Mouse (Mus musculus): ENCODE results near the gene Epha6.
"Not testable (repeated sequence)": the region's sequence is repeated elsewhere in the genome, so short reads cannot be mapped to it uniquely, and the experiment has no call there.

Epha6 gene

DNA sequence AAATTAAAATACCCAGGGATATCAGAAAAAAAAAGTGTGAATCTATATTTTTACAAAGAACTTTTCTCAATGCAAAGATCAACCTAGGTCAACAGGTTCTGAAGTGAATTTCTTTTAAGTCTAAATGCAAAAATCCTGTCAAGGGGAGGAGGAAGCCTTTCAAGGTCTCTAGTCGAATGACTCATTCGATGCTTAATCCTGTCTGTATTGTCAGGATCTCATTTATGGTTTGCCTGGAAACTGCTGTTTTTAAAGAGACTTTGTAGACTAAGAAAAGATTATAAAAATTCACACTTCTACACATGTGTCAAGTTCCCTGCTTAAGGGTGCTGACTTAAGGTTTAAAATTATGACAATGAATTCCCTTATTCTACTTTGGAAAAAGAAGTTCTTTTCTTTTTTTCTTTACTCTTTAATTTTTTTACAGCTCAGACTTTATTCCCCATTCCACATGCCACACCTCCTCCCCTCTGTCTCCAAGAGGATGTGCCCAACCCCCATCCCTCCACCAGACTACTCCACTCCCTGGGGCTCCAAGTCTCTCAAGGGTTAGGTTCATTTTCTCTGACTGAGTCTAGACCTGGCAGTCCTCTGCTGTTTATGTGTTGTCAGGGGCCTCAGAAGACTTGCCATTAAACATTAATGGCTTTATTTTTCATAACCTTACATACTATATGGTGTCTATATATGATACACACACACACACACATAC, 598.3 kb downstream of the Epha6 start:
- DNase-seq (ENCODE audit: extremely low read depth, low read depth) = no peak

DNA sequence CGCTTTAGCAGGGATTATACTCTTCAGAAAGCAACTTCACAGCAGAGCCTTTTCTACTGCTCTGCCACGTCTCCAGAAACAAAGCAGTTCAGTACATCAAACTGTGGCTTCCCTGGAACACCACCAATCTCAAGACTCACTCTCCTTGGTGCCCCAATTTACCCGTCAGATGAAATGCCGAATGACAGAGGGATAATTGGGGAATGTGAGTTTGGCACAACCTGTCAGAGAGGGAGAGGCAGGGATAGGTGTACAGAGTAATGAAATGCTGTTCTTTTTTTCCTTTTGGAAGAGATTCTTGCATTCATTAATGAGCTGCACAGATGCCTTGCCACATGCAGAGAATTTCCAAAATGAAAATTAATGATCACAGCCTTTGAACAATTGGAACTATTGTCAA, 635.5 kb downstream of the Epha6 start:
- DNase-seq (ENCODE audit: extremely low read depth, low read depth) = no peak

DNA sequence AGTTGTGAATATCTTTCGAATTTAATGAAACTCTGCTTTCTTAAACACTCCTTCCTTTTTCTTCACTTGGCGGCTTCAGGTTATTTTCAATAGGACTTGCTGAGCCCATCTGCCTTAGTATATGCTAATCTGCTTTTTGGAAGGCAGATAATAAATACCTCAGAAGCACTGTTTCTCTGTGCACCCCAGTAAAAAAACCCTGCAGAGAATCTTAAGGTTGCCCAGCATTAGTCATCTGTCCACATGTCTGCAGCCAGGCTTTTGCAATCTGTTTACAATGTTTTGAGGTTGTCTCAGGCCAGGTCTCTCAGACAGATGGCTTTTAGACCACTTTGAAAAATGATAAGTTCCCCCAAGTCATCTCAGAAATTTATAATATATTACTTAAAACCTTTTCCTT, 649.6 kb downstream of the Epha6 start:
- no peak for DNase-seq (ENCODE audit: extremely low read depth, low read depth)

DNA sequence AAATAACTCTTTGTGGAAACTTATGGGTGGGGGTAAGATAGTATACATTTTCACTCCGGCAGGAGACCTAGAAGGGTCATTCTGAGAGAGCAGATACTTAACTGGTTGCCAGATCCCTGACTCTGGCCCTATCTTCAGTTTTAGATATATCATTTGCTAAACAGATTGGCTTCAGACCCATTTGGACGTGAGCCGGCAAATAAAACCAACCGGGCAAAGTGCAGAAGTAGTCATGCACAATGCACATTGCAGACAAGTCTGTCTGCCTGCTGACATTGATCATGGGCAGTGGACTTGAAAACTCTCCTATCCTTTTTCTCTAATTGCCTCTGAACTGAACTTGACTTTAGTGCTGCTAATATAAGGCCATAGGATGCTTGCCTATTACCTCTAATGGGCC, 681.6 kb downstream of the Epha6 start:
- DNase-seq (ENCODE audit: extremely low read depth, low read depth) = no peak

DNA sequence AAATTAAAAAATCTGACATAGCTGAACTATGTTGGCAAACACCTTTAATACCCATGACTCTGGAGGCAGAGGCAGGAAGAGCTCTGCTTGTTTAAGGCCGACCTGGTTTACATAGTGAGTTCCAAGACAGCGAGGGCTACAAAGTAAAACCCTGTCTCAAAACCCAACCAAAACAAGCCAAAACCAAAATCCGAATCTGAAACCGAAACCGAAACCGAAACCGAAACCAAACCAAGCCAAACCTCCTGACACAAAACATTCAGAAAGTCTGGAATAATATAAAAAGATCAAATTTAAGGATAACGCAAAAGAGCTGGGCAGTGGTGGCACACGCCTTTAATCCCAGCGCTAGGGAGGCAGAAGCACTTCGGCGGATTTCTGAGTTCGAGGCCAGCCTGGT, 725.3 kb downstream of the Epha6 start:
- no peak for DNase-seq (ENCODE audit: extremely low read depth, low read depth)

DNA sequence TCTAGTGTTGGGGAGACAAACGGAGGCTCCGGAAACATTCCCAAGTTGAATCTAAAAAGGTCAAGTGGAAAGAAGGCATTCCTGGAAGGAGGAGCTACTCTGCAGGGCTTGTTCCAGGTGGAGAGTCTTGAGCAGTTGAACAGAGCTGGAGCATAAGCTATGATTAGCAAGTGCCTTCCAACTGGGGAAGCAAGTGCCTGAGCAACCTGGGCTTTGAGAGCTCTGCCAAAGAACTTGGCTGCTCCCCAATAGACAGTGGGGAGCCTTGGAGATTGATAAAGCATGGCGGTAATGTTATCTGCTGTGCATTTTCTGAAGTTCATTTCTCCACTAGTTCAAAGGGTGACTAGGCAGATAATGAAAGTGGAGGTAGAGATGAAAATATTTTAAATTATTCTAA, 733.5 kb downstream of the Epha6 start:
- DNase-seq (ENCODE audit: extremely low read depth, low read depth) = peak; percentile 20

DNA sequence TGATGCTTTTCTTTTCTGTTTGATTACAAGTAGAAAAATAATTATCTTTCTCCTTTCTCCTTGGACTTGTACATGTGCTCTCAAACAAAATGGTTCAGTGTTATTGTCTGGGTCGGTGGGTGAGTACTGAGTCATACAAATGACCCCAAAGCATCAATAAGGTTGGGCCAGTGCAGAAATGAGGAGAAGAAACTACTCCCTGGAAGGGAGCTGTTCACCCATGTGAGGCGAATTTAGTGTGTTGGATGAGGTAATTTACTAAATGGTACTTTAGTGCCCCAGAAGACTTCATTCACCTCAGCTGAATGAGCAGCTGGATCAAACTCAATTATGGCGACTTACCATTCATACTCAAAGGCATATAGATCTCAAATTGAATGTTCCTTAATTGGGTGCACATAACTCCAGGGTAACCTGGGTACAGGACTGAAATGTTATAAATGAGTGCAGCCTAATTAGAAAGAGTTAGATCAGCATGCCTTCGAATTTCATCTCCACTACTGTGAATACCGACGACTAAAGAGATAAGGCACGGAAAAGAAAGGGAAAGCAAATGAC, 751.1 kb downstream of the Epha6 start:
- no peak for DNase-seq (ENCODE audit: extremely low read depth, low read depth)

DNA sequence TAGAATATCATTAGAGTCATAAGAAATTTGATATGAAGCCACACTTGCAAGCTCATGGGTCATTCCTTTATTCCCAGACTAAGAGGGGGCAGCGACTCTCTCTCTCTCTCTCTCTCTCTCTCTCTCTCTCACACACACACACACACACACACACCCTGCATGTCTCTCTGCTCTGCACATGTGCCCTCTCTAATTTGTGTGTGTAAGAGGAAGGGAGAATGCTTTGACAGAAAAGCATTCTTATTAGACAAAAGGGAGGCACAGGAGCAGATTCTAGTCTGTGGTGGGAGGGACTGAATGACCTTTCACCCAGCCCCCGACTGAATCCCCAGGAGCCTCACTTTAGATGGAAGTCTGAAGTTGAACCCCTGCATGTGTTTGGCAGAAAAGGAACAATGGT, 752.6 kb downstream of the Epha6 start:
- DNase-seq (ENCODE audit: extremely low read depth, low read depth) = no peak

DNA sequence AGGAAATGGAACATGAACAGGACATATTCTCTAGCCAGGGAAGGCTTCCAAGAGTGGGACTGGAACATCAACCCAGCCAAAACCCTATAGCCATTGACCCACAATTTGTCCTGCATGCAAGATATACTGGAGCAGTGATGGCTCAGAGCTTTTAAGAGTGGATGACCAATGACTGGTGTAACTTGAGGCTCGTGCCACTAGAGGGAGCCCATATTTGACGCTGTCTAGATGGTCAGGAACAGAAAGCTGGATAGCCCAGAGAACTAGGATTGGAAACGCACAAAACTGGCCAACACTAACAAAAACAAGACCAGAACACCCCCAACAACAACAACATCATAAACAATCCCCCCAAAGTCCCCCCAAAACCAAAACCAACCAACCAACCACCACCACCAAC, 758.8 kb downstream of the Epha6 start:
- DNase-seq (ENCODE audit: extremely low read depth, low read depth) = peak; percentile 22

DNA sequence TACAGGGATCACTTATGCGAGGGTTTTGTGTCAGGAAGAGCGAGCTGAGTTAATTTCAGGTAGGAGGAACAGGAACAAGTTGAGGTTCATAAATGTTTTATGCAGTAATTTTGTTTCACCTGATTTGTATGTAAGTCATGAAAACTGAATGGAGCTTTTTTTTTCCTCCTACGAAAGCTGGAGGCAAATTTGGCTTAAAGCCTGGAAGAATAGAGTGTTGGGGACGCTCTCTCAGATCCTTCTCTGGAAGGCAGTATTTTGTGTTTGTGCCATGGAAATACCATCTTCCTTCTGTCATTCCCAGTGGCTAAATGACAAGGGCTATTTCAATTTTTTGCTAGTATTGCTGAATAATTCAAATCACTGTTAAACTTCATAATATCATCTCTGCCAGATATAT, 768.6 kb downstream of the Epha6 start:
- no peak for DNase-seq (ENCODE audit: extremely low read depth, low read depth)

DNA sequence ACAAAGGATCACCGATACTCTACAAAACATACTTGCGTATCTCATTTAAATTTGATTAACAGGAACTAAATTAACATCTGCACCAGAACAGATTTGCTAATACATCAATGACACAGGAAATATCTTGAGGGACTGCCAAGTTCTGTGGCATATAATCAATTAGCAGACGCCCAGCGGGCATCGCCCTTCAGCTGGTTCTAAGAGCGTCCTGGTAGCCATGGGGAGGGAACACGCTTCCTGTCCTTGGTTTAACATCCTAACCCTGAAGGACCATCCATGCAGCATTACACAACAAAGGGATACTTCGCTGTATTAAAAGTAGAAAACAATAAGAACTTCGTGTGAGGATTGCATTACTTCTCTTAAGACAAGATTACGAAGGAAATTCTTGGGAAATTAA, 769.0 kb downstream of the Epha6 start:
- no peak for DNase-seq (ENCODE audit: extremely low read depth, low read depth)

DNA sequence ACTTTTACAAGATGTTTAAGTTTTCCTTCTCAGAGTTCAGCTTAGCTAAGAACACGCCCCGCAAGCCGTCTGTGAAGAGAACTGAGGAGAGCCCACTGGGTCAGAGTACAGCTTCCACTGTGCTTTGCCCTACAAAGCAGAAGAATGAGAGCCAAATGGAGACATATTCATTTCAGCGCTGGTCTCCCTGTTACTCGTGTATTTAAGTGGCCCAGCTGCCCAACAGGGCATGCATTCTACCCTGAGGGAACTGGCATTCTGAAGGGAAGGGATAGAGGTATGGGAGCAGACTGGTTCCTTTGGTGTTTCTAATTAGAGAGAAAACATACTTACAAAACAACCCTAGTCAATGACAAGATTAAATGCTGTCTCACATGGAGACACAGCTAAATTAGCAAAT, 772.9 kb downstream of the Epha6 start:
- no peak for DNase-seq (ENCODE audit: extremely low read depth, low read depth)

DNA sequence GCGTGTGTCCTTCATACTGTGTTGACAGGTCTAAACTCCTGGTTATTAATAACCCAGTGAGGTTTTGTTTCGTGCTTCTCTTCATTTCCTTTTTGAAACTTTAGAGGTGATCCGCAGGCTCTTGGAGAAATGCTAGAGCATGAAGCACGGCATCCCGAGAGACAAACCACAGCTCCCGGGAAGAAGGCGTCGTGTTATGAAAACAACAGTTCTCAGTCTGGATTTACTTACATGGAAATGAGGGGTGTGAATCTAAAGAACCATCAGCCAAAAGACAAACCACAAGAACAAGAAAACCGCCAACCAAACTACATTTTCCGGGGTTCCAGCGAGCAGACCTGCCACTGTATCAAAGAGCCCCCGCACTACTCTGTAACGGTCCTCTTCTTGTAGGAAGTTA, 775.7 kb downstream of the Epha6 start:
- DNase-seq (ENCODE audit: extremely low read depth, low read depth) = no peak

DNA sequence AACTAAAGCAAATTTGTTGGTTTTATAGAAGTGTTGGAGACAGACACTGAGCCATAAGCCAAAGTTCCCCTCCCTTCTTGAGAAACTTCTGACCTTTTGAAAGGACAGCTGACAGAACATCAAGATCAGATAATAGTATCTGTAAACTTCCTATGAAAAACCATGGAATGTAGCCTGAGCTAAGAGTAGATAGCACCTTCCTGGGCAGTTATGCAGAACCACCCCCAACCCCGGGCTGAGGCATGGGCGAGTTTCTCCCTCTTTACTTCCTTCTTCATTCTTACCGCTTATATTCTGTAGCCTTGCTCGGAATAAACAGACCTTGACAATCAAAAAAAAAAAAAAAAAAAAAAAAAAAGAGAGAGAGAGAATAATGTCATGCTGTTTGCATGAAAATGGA, 805.5 kb downstream of the Epha6 start:
- DNase-seq (ENCODE audit: extremely low read depth, low read depth) = not testable (repeated sequence)

DNA sequence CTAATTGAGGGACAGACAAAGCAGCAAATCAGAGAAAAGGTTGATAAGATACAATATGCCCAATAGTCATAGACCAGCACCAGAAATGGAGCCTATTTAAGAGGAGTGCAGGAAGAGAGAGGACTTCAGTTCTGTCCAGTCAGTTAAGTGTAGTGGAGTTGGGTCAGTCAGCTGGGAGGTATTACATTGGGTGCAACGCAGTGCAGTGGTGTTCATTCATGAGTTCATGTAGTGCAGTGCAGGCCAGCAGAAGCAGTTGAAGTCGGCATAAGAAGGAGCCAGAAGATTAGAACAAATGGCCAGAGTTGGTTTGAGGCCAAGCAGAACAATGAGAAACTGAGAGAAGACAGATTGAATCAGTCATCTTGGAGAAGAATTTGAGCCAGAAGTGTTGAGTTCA, 833.0 kb downstream of the Epha6 start:
- no peak for DNase-seq (ENCODE audit: extremely low read depth, low read depth)

DNA sequence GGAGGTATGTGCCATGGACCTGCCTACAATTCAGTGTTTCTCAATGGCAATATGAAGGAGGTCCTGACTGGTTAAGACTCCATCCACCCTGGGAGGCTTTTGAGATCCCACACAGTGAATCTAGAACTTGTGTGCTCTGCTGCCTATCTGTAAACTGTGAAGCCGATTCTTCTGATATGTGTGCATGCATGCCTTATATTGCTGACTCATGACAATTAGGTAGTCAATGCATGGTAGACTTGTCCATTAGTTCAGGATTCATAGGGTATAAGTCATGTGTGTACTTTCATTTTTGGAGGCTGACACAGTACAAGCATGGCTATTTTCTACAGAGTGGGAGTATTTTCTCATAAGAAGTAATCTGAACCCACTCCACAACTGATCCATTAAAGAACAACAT, 834.9 kb downstream of the Epha6 start:
- DNase-seq (ENCODE audit: extremely low read depth, low read depth) = no peak

DNA sequence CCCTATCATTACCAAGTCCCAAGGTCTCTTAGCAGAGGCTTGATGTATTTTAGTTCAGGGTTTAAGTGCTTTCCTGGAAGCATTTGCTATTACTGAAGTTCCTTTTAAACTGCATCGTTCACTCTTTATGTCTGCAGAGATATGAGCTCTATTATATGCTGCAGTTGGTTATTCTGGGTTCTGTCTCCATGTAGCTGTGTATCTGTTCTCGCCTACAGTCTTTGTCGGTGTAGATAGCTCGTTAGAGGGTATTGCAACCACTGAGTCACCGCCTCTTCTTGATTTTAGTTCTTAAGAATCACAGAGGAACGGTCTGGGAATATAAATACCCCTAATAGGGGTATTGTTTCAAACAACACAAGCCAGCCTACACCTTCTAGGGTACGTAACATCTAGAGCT, 835.4 kb downstream of the Epha6 start:
- no peak for DNase-seq (ENCODE audit: extremely low read depth, low read depth)

DNA sequence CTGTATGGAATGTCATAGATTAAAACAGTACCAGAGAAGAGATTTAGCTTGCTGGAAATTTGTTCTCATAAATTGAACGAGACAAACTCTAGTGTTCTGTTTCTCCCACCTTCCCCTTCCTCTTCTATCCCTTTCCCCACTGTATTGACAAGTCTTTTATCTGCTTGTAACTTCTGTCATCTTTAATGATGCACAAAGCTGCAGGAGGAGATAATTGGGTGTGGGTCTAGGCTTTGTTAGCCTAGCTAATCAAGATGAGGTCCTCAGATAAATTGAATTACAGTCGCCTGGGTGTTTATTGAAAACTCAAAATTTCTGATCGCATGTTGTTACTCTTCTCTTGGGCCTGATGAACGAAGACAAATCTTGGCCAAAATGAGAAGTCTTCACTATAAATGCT, 844.5 kb downstream of the Epha6 start:
- DNase-seq (ENCODE audit: extremely low read depth, low read depth) = no peak

DNA sequence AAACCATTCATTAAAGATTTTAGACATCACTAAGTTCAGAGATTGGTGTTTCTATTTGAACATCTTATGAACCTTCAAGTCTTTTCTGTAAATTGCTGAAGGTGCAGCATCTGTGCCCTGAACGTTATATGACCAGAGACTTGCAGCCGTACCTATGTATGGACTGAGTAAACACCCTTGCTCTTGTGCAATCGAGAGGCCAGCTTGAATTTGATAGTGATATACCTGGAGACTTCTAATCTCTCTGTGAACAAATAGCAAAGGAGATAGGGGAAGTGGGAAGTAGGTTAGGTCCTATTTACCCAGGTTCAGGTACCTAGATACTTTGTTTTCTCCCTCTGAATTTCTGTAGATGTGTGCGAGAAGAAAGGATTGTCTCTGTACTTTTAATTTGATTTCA, 854.4 kb downstream of the Epha6 start:
- no peak for DNase-seq (ENCODE audit: extremely low read depth, low read depth)

DNA sequence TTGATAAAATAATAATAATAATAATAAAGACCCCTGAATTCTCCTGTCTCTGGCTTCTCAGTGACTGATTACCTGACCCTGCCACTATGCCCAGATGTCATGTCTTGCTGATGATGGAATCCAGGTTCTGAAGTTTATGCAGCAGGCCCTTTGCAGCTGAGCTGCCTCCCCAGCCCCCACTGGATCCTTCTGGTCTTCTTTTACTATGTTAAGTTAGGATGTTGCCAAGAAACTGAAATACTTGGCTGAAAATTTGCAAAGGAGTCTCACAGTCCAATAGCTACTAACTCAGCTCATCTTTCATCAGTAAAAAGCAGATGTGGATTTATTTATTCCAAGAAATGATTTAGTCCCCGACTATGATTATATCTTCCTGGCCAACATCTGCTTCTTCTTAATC, 861.7 kb downstream of the Epha6 start:
- no peak for DNase-seq (ENCODE audit: extremely low read depth, low read depth)

DNA sequence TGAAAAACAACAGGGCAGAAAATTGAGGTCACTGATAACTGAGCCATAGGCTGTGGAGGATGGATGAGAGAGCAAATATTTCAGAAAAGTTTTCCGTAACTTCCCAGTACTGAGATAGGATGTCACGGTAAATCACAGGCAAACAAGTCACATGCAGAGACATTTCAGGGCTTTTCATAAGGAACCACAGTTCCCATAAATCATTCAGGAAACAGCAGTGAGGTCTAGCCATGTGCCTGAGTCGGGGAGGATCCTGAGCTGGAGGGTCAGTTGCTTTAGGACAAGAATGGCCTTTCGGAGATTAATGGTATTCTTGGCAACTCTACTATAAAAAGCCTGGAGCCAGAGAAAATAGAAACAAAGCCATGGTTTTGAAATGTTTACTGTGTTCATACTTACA, 889.8 kb downstream of the Epha6 start:
- DNase-seq (ENCODE audit: extremely low read depth, low read depth) = no peak

DNA sequence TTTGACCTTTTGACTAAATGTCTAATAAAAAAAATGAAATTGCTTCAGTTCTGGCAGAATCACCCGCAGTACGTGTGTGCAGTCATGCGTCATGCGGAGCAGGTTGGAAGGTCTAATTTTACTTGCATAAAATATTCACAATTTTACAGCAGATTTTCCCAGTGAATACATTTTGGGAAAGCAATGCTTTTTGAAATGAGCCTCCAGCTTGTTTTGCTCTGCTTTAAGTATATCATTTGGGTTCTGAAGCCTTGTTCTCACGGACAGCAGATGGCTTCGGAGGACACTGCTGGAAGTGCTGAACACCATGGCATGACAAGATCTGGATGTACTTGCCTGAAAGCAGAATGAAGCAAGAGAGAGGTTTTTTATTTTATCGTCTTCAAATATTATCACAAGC, 912.1 kb downstream of the Epha6 start:
- DNase-seq (ENCODE audit: extremely low read depth, low read depth) = no peak

DNA sequence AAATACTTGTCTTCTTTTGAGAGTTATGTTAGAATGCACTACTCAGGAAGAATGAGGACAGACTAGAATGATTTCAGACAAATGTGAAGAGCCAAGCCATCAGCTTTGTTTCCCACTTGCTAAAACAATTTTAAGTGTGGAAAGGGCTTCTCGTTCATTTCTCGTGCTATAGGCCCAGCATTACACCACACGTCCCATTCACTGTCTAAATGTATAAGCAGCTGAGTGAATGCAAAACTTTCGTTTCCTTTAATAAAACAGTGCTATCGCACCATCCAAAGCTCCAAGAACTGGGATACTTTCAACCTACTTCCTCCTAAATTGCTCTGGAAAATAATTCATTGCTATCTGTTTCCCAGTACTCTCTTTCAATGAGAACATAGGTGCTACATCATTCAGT, 916.2 kb downstream of the Epha6 start:
- DNase-seq (ENCODE audit: extremely low read depth, low read depth) = no peak

DNA sequence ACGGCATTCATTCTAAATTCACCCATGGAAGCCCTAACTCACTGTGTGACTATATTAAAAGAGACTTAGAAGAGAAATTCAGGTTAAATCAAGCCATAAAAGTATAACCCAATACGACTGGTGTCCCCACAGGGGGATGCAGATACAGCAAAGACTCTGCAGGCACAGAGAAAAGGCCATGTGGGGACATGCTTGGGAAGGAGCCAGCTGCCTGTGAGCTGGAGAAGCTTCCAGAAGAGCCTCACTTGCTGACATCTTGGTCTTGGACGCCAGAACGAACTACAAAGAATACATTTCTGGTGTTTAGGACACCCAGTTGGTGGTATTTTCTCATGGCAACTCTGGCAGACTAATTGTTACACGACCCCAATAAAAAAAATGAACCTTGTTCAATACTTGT, 920.2 kb downstream of the Epha6 start:
- DNase-seq (ENCODE audit: extremely low read depth, low read depth) = no peak

Data from MEL-GATA-1-ER (cell line).